Mouse (Mus musculus) brain, embryonic 14.5 days (tissue): Measurements from ENCODE around the gene Lamc3.

Source experiments
- CTCF ChIP-seq: fragments of 200-500 bp; IDR thresholded peaks from 2 replicates; pipeline ENCODE4 v1.5.1; 2012; ENCODE audit warnings: inconsistent platforms, mild to moderate bottlenecking, moderate library complexity, borderline replicate concordance; ENCODE audit not compliant: insufficient read depth, insufficient read length; ENCODE audit errors: extremely low read depth
- POLR2A ChIP-seq: fragments of 200-500 bp; IDR thresholded peaks from 2 replicates; pipeline ENCODE4 v1.6.1; 2012; ENCODE audit warnings: mild to moderate bottlenecking, inconsistent platforms, borderline replicate concordance; ENCODE audit not compliant: poor library complexity, insufficient read depth, insufficient read length, severe bottlenecking; ENCODE audit errors: extremely low read depth

DNA sequence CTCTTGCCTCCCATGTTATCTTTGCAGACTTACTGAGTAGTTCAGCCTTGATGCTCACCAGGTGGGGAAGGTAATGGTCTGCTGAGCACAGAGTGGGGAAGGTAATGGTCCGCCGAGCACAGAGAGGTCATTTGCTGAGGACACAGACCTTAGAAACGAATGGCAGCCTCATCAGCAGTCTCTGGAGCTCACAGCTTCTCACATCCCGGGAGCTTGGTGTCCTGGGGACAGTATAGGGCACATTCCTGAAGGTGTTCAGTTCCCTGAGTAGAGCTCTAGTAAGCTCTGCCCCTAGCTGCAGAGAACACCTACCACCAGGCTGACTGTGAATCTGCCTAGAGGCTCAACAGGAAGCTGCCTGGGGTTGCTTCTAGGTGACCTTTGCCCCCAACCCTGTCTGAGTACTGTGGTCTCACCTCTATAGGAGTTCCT is 74.7 kb downstream of the Lamc3 start:
- TF ChIP-seq POLR2A (no peak), CTCF (no peak)
